Mouse (Mus musculus): ENCODE measurements around the gene Vamp5.

DNA sequence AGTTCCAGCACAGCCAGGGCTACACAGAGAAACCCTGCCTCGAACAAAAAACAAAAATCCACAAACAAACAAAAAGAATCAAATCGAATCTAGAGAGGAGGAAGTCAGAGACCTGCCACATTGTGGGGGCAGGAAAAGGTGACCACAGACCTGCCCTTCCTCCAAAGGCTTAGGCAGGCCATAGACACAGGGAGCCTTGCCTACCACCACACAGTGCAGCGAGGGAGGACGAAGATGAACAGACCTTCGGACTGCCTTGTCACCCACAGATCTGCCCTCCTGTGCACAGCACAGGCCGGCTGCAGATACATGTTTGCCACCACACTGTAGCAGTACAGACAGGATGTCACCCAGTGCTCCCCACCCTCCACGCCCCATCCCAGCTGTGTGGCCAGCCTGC is 30.2 kb upstream of the Vamp5 start:
- no peak for TF ChIP-seq EP300 (IDR thresholded peaks at IDR 0.05; ENCODE audit: low read depth in 1 of 2, low read length in 2 of 2)
- no peak for TF ChIP-seq CTCF (IDR thresholded peaks at IDR 0.05 in 2 of 3, conservative IDR thresholded peaks at IDR 0.05 in 1 of 3; ENCODE audit: control insufficient read depth in 1 of 3, insufficient read depth in 1 of 3, low read depth in 2 of 3, low read length in 3 of 3, poor library complexity in 1 of 3, severe bottlenecking in 1 of 3)
- TF ChIP-seq TCF12 (IDR thresholded peaks at IDR 0.05; ENCODE audit: low read depth, low read length): no peak
- TF ChIP-seq POLR2A (IDR thresholded peaks at IDR 0.05; ENCODE audit: control insufficient read depth in 1 of 2, insufficient read depth in 1 of 2, low read depth in 1 of 2, low read length in 2 of 2, poor library complexity in 1 of 2): no peak
- no peak for TF ChIP-seq POLR2AphosphoS2 (IDR thresholded peaks at IDR 0.05; ENCODE audit: low read length)
- TF ChIP-seq CHD2 (IDR thresholded peaks at IDR 0.05; ENCODE audit: low read length): no peak
- no peak for TF ChIP-seq ELF1 (IDR thresholded peaks at IDR 0.05; ENCODE audit: low read depth, low read length)
- TF ChIP-seq ZNF384 (IDR thresholded peaks at IDR 0.05; ENCODE audit: low read depth, low read length): no peak
- no peak for TF ChIP-seq USF1 (IDR thresholded peaks at IDR 0.05; ENCODE audit: low read depth, low read length)
- no peak for TF ChIP-seq RAD21 (IDR thresholded peaks at IDR 0.05; ENCODE audit: low read depth, low read length)
- TF ChIP-seq ETS1 (IDR thresholded peaks at IDR 0.05; ENCODE audit: low read depth, low read length): no peak

All from MEL (cell line).